Mouse (Mus musculus) liver, postnatal 0 days (tissue): Measurements from ENCODE around the gene Gmeb1.

ENCODE experiments used
- CTCF ChIP-seq: sonication (generic); IDR thresholded peaks from 2 replicates; pipeline ENCODE4 v1.5.1; 2016; ENCODE audit warnings: antibody characterized with exemption, low read depth
- EP300 ChIP-seq: IDR thresholded peaks from 2 replicates; pipeline ENCODE4 v1.6.1; 2016; ENCODE audit warnings: antibody characterized with exemption, low read depth, mild to moderate bottlenecking

DNA sequence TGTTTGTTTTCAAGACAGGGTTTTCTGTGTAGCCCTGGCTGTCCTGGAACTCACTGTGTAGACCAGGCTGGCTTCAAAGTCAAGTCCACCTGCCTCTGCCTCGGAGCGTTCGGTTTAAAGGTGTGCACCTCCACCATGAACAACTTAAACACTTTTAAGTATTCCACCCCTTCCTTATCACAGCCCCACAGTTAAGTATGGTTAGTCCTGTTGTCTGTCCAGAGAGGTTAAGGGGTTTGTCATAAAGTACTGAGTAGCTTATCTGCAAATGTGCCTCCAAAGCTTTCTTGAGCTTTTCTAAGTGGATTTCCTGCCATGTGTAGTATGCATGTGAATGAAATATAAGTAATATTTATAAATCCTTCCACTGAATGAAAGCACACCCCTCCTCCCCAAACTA, 14.5 kb upstream of the Gmeb1 start:
- TF ChIP-seq EP300: no peak
- no peak for TF ChIP-seq CTCF
